Mouse (Mus musculus) activated CD4-positive, CD25-positive, alpha-beta regulatory T cell, adult 4 months (primary cell): Measurements from ENCODE around the gene Hdlbp. TPM values are rescaled to one million over a fixed set of nuclear protein-coding genes. Genes with fewer than 3 reads are reported as not detected.
A peak's percentile ranks its signal among the peaks of the same experiment; 100 is the strongest.

ENCODE experiments used
- ATAC-seq: one replicate; pipeline ENCODE4 v1.8.0; 2017
- polyA plus RNA-seq, 2 experiments: library from polyadenylated mRNA; unstranded; fragments of 100-300 nt; shearing (Covaris generic); gene quantifications; one replicate each; pipeline ENCODE4 v1.2.1; 2017

The Hdlbp gene
- polyA plus RNA-seq, 2 experiments from 2014 or later, result 44.1 to 58.8 TPM

DNA sequence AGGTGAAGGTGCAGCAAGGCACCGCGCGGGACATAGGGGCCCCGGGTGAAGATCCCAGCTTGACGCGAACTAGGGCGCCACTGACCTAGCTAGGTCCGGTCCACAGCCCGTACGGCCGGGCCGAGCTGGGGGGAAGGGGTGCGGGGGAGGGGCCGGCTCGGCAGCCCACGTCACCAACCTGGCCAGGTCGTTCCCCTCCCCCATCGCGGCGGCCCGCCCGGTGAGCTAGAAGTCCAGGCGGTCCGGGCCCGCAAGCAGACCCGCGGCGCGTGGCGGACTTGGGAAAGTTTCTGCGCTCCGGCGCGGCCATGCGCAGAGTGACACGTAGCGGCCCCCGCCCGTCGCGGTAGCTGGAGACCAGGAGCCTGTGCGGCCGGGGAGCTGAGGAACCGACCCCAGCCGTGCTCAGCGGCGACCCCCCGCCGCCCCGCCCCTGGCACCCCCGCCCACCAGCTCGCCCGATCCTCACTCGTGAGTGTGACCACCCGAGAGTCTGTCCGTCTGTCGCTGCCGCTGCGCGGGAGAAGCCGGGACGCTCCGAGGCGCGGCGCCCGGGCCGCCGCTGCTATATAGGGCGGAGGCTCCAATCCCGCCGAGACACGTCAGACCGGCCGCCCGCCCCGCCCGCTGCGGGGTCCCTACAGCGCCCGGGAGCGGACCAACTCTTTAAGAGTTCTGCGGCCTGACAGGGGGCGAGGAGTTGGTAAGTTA lies 33.3 kb downstream of the Hdlbp start:
- peak; percentile 74 for ATAC-seq

DNA sequence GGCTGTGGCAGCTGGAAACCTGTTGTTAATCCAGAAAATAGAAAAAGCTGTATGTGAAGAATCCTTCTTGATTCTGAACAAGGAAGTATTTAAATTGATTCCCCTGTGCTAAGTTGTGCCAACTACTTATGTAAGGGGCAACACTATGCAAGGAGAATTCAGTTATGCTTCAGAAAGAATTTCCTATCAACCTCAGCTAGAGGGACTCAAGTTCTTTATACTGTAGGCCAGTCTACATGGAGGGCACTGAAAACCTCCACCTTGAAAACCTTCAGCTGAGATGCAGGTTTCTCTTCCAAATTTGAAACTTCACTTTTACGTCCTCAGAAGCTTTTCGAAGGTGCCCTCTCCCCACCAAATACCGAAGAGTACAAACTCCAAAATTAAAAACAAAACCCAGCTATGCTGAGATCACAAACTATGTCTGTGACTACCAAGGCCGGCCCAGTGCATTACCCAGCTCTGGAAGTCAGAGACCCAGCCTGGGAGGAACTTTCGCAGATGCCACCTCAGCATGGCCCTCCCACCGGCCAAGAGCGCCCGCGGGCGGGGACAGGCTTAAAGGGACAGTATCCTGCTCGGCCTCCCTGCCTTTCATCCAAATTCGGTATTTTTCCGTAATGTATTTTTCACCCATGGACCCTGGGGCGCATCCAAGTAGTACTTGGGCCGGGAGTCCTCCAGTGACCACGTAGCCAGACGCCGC lies 34.1 kb downstream of the Hdlbp start:
- peak; percentile 77 for ATAC-seq

DNA sequence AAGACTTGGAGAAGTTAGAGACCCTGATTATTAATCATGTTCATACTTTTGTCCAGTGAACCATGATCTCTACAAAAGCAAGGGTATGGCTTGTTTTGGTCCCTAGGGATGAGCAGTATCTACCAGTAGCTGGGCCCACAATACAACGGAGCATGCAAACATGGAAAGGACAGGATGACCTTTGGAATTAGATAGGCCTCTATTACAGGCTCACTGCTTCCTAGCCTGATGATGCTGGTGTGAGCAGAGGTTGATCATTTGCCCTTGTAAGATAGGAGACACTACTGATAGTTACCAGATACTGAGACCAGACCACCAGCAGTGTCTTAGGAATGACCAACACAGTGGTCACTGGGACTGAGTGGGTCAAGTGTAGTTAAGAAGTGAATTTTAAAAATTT lies 39.3 kb downstream of the Hdlbp start:
- ATAC-seq, result no peak

DNA sequence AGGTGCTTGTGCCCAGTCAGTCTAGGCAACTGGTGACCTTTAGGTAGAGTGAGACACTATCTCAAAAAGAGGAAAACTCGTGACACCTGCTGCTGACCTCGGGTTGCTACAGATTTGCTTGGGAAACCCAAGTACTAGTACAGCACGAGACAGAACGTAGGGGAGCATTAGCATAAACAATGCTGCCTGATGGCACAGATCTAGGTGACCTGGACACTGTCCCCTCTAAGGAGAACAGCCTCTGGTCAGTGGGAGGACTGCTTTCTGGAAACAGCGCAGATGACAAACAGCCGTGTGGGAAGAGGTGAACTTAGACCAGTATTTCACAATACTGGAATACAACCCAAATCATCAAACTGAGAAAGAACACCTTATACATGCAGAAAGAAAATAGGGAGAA lies 46.5 kb downstream of the Hdlbp start:
- no peak for ATAC-seq

DNA sequence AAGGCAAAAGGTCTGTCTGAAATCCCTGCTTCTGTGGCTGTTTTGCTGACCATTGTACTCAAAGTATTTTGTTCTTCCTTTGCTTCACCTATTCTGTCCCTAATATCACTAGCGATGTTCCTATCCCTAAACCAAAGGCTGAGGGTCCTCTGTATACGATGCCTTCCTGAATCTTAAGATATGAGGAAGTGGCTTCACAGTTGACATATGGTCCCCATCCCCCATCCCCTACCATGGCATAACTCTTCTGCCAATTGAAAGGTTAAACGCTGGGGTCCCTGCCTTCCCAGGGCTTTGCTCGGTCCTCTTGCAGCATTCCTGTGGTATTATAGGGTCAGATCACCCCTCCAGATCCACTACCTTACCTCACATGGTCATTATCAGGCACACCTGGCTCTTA lies 75.2 kb downstream of the Hdlbp start:
- no peak for ATAC-seq

DNA sequence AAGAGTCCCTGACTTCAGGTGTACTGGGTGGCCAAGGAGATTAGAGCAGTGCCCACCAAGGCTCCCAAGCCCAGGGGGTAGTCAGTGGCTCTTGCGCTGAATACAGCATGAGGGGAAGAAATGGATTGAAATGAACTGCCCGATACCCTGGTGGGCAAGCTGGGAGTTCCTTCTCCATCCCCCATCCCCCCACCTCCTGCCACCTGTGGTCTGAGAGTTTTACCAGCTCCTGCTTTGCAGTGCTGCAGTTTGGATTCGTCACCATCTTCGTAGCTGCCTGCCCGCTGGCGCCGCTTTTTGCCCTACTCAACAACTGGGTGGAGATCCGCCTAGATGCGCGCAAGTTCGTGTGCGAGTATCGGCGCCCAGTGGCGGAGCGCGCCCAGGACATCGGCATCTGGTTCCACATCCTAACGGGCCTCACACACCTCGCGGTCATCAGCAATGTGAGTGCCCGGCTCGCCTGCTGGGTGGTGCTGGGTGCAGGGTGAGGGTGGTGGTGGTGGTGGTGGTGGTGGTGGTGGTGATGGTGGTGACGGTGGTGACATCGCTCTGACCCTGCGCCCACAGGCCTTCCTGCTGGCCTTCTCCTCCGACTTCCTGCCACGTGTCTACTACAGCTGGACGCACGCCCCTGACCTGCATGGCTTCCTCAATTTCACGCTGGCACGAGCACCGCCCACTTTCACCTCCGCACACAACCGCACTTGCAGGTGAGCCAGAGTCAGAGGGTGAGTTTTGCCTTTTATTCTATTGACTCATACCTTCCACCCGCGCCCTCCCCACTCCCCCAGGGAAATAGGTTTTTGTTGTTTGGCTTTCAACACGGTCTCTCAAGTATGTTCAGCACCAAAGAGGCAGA lies 77.2 kb downstream of the Hdlbp start:
- peak; percentile 61 for ATAC-seq

DNA sequence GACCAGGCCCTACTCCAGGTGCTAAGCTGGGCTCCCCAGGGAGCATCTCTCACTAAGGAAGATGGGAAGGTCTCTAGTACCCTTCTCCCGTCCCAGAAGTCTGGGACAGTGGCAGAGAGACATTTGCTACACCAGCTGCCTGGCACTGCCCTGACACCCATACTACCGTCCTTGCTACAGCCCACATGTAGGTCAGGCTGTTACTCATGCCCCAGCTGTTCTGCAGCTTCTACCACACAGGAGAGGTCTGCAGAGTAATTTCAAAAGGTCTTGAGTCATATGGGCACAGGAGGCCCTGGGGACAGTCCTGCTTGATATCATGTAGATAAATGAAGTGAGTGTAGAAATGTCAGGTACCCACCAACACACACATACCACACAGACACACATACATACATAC lies 89.7 kb downstream of the Hdlbp start:
- no peak for ATAC-seq

DNA sequence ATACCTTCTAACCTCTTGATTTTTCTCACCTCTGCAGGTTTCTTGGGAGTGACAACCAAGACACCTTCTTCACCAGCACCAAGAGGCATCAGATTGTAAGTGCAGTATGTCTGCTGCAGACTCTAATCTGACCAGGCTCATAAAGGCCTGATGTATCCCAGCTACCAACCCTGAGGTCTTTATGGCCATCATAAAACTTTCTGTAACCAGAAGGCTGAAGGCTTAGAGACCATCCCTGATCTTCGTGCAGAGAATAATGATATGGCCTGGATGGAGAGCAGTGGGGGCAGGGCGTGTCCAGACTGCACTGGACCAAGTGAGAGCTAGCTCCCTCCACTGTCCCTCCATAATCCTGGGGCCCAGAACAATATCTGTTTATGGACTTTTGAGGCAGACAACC lies 91.4 kb downstream of the Hdlbp start:
- no peak for ATAC-seq

DNA sequence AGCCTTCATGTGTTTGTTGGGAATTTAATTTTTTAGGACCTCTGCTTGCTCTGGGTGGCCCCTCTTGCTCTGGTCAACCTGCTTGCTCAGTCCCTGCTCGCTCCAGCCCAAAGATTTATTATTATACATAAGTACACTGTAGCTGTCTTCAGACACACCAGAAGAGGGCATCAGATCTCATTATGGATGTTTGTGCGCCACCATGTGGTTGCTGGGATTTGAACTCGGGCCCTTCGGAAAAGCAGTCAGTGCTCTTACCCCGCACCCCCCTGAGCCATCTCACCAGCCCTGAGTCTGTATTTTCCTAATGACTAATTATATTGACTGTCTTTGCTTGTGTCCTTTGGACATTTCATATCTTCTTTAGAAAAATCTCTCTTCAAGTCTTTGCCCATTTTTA lies 99.5 kb downstream of the Hdlbp start:
- ATAC-seq, result no peak

DNA sequence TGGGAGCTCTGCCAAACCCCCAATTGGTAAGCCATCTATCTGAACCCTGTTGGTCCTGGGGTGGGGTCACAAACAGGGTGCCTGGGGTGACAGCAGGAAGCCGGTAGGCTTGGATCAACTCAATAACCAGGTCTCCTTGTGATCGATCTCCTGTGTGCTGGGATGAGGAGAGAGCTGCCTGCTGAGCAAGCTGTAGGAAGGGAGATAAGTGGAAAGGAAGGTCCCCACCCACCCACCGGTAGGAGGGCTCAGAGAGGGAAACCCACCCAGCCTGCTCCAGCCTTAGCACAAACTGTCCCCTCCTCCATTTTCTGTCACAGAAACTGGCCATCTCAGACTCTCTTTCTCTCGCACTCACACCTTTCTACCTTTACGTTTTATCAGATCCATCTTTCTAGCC lies 101.3 kb downstream of the Hdlbp start:
- no peak for ATAC-seq

DNA sequence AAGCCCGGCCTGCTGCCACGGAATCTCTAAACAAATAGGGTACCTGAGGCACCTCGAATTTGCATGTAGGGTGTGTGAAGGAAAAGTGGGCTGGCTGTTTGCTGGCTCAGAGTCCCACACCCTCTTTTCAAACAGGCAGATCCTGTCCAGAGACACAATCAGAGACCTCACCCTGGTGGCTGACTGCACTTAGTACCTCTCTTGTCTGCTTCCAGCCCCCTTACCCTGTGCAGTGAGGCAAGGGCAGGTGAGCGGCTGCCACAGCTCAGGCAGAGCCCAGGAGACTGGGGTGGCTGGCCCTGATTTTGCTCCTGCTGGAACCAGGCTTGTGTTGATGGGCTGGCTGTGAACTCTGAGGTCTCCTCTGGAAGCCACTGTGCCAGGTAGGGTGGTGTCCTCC lies 105.0 kb downstream of the Hdlbp start, which contains the start of gene Ano7:
Gene Ano7, plus strand, starts transcription at position 266 of the 400 bp plus-strand sequence.
- no peak for ATAC-seq

DNA sequence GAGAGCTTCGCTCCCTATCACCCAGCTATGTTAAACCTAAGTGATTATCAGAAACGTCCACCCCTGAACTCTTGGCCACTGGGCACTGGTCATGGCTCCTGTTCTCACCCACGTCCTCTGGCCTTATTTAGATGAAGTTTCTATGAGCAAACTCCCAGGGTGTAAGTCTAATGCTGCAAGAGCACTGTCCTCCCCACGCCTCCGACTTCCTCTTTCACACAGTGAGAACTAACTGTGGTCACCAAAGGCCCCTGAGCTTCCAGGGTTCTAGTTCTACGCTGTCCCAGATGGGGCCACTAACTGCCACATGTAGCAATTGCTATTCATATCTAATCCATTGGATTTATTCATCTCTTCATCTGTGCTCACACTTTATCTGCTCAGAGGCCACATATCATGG lies 113.0 kb downstream of the Hdlbp start:
- no peak for ATAC-seq

DNA sequence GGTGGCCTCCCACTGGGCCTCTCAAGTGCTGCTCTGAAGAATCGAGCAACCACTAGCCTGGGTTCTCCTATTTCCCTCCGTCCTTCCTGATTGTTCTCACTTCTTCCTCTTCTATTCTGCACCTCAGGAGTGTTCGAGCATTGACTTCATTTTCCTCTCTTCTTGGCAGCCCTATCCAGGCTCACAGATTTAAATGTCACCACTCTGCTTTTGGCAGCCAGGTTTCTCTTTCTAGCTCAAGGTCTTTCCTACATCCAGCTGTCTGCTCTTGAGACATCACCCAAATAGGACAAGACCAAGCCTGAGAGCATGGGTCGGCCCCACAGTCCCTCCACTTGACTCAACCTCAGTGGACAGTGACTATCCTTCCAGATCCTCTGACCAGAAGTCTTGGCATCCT lies 116.0 kb downstream of the Hdlbp start:
- ATAC-seq, result no peak

Other genes starting within 250 kb of the Hdlbp start
- gene Sned1, start 243.0 kb downstream of the Hdlbp start, polyA plus RNA-seq, result under 1 TPM; 0.06 to 0.16 TPM
- gene Mterf4, start 172.9 kb downstream of the Hdlbp start, polyA plus RNA-seq, result 10 to 100 TPM; 17.6 to 24.0 TPM
- gene Ppp1r7, start 136.0 kb downstream of the Hdlbp start, polyA plus RNA-seq, result 10 to 100 TPM; 68.9 to 74.5 TPM
- gene Pask, start 135.3 kb downstream of the Hdlbp start, polyA plus RNA-seq, result 1 to 10 TPM; 2.1 to 2.4 TPM
- gene Ano7, start 104.9 kb downstream of the Hdlbp start, polyA plus RNA-seq, result under 1 TPM in 1 of 2 experiments, not detected in 1; 0.38 TPM
- gene Farp2, start 33.3 kb upstream of the Hdlbp start, polyA plus RNA-seq, result under 1 TPM; 0.61 to 0.76 TPM
- 10 to 100 TPM; 28.6 to 32.3 TPM for gene Stk25, start 179.8 kb upstream of the Hdlbp start, polyA plus RNA-seq
- gene Bok, start 206.8 kb upstream of the Hdlbp start, polyA plus RNA-seq, result not detected